Mouse (Mus musculus) liver, embryonic 14.5 days (tissue): ENCODE results near the gene Mrps10.

ENCODE experiments used
- CTCF ChIP-seq: IDR thresholded peaks from 2 replicates; pipeline ENCODE4 v1.5.1; 2016; ENCODE audit warnings: antibody characterized with exemption, low read depth, control low read depth
- EP300 ChIP-seq: IDR thresholded peaks from 2 replicates; pipeline ENCODE4 v1.6.1; 2016; ENCODE audit warnings: antibody characterized with exemption, low read depth

GRCm38 (mm10) chr17:47361343-47361742, 7.3 kb upstream of the Mrps10 start:
- TF ChIP-seq CTCF (no peak), EP300 (no peak)
